Mouse (Mus musculus) granulocyte monocyte progenitor cell, adult 5-6 weeks (primary cell): ENCODE measurements around the gene Mrpl19. TPM values are rescaled to one million over a fixed set of nuclear protein-coding genes. Genes with fewer than 3 reads are reported as not detected.
A peak's percentile ranks its signal among the peaks of the same experiment; 100 is the strongest.

Experiments used
- ATAC-seq: replicated peaks from 2 replicates; pipeline ENCODE4 v1.8.0; 2016; ENCODE audit warnings: mild to moderate bottlenecking, moderate TSS enrichment, inconsistent platforms; ENCODE audit not compliant: poor library complexity, severe bottlenecking
- total RNA-seq, 2 experiments: library from RNA; stranded (forward) in 1 of 2; stranded (reverse) in 1 of 2; fragments of 200-712, 200-1000 nt in 1 of 2; fragments of >200 nt in 1 of 2; fragmentation: Nextera tagmentation in 1 of 2; gene quantifications; 2 replicates each; pipeline ENCODE4 v1.2.3; 2014 to 2017

Mrpl19 gene
- total RNA-seq, 2 experiments from 2014 or later = 41.5 to 70.3 TPM

- no peak for ATAC-seq
These were observed 24.0 kb downstream of the Mrpl19 start for GRCm38 (mm10) chr6:81941718-81942117.

DNA sequence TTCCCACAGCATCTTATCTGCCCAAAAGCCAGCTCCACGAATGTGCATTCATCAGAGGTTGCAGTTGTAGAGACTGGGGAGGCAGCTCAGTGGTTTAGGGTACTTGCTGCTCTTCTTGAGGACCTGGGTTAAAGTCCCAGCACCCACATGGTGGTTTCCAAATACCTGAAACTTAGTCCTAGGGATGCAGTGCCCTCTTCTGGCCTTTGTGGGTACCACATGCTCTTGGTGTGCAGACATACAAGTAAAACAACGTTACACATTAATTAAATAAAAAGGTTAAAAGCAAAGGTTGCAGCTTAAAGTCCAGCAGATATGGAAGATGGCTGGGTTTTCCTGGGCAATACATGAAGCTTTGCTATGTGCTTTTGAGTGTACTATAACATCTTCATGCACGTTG lies 32.5 kb downstream of the Mrpl19 start:
- ATAC-seq = no peak

DNA sequence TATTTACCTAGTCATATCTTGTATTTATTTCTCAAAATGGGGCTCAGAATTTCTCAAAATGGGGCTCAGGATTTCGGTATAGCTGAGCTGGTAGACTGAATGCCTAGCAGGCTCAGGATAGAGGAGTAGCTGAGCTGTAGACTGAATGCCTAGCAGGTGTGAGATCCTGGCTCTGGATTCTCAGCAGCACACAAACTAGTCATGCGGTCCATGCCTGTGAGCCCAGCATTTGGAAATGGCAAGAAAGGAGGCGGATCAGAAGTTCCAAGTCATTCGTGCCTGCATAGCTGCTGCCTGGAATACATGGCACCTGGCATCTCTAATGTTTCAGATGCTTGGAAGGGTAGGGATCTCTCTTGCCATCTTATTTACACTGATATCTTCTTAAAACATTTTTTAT lies 36.4 kb downstream of the Mrpl19 start:
- ATAC-seq = no peak

DNA sequence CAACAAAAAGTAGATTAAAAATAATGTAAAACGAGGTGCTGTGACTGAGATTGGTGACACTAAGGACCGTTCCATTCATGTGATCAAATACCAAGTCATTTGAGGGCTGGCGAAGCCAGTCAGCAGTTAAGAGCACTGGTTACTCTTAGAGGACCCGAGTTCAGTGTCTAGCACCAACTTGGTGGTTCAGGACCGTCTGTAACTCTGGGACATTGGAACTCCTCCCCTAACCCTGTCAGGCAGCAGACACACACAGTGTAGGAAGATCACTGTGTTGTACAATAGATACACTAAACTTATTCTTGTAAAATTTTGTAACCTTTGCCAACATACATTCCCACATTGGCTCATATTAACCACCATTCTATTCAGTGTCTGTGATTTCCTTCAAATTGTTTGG lies 41.5 kb downstream of the Mrpl19 start:
- peak; percentile 17; the same call in 1 of the 2 replicates for ATAC-seq

DNA sequence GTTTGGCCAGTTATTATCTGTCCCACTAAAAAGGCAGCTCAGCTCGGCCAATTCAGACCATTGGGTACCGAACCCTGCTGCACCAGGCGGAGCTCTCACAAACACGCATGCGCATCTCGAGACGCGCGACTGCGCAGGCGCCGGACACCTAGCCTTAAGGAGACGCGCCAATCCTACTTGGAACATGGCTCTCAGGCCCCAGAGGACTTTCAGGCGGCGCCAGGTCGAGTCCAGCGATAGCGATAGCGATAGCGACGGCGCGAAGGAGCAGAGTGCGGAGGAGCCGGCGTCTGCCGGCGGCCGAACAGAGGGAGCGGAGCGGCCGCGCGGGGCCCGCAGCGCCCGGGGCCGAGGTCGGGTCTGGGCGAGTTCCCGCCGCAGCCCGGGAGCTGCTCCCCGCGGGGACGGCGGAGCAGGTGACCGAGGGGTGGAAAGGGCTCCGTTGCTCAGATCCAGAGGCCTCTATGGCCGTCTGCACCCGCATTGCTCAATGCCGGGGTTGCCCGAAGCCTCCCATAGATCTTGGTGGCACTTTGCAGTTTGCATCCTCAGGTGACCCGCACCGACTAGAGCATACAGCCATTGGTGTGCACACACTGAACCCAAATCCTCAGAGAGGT lies 42.1 kb downstream of the Mrpl19 start, which contains the start of gene Gcfc2:
TSS of gene Gcfc2 (plus strand) at position 147 of the 620 bp plus-strand sequence.
- peak; percentile 77 for ATAC-seq

DNA sequence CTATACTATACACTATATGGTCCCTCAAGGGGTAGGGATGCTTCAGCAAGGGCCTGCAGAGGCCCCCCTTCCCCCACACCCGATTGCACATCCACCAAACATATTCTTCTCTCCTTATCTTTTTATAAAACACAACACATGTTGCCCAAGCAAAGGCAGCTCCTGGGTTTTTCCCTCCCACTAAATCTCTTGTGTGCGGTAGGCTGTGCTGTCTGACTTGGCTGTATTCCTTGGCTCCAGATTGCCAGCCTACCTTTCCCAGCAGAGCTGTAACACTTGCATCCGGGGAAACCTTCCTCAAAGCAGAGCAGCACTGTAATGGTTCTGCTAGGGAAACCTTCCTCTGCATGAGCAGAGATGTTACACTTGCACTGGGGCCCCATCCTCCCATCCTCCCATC lies 53.6 kb downstream of the Mrpl19 start:
- no peak for ATAC-seq

GRCm38 (mm10) chr6:81911713-81912112 lies 54.0 kb downstream of the Mrpl19 start:
- ATAC-seq = no peak

GRCm38 (mm10) chr6:81911244-81911643 lies 54.5 kb downstream of the Mrpl19 start:
- ATAC-seq = no peak

GRCm38 (mm10) chr6:81910302-81910855 lies 55.4 kb downstream of the Mrpl19 start:
- no peak for ATAC-seq

Other genes with a start within 250 kb of the Mrpl19 start
- 12.0 and 26.1 TPM in 2 replicates for gene Gcfc2, start 42.3 kb downstream of the Mrpl19 start, total RNA-seq (2014; fragmentation: Nextera tagmentation)
- gene Gcfc2, start 42.3 kb downstream of the Mrpl19 start, total RNA-seq (2017) = 25.4 and 31.6 TPM in 2 replicates
- not detected in 2 replicates for gene Eva1a, start 75.1 kb upstream of the Mrpl19 start, total RNA-seq (2014; fragmentation: Nextera tagmentation)
- not detected in 2 replicates for gene Eva1a, start 75.1 kb upstream of the Mrpl19 start, total RNA-seq (2017)